Mouse (Mus musculus) adrenal gland, postnatal 36 days (tissue): Measurements from ENCODE around the gene Pkd1l2. TPM values are rescaled to one million over a fixed set of nuclear protein-coding genes. Genes with fewer than 3 reads are reported as not detected.
A peak's percentile ranks its signal among the peaks of the same experiment; 100 is the strongest.

Experiments used
- DNase-seq, 2 experiments: peaks; one replicate each; pipeline ENCODE4 v3.0.0; 2021; ENCODE audit warnings: mixed read lengths in 1 of 2
- total RNA-seq, 2 experiments: library from RNA; stranded (reverse); gene quantifications; 2 replicates each; pipeline ENCODE4 v1.2.3; 2021

Gene Pkd1l2
- total RNA-seq, 2 experiments from 2014 or later: 1.3 to 3.7 TPM

- DNase-seq: no peak
These were observed 107.2 kb downstream of the Pkd1l2 start for GRCm38 (mm10) chr8:116975066-116975465.

- DNase-seq: no peak
These were observed 112.7 kb downstream of the Pkd1l2 start for GRCm38 (mm10) chr8:116969531-116969930.

GRCm38 (mm10) chr8:116954415-116954814 lies 127.8 kb downstream of the Pkd1l2 start:
- DNase-seq: no peak

GRCm38 (mm10) chr8:116952428-116952827 lies 129.8 kb downstream of the Pkd1l2 start:
- DNase-seq: no peak

GRCm38 (mm10) chr8:116951778-116952177 lies 130.5 kb downstream of the Pkd1l2 start:
- no peak for DNase-seq

GRCm38 (mm10) chr8:116951369-116951768 lies 130.9 kb downstream of the Pkd1l2 start:
- DNase-seq: peak in 1 of 2 experiments; percentile 19

- no peak for DNase-seq
These were observed 134.7 kb downstream of the Pkd1l2 start for GRCm38 (mm10) chr8:116947589-116947988.

- no peak for DNase-seq
These were observed 135.4 kb downstream of the Pkd1l2 start for GRCm38 (mm10) chr8:116946851-116947250.

GRCm38 (mm10) chr8:116946268-116946838 lies 135.9 kb downstream of the Pkd1l2 start:
- no peak for DNase-seq

Other genes with a start within 250 kb of the Pkd1l2 start
- gene Cmc2, start 161.0 kb downstream of the Pkd1l2 start, total RNA-seq: 10 to 100 TPM; 54.0 to 60.9 TPM
- 1 to 10 TPM; 6.1 TPM for gene Cenpn, start 160.7 kb downstream of the Pkd1l2 start, total RNA-seq
- 10 to 100 TPM; 23.1 to 24.4 TPM for gene Atmin, start 139.1 kb downstream of the Pkd1l2 start, total RNA-seq
- gene 1700030J22Rik, start 103.5 kb downstream of the Pkd1l2 start, total RNA-seq: 1 to 10 TPM; 1.2 to 2.7 TPM
- 100 to 1,000 TPM; 125 to 176 TPM for gene Gcsh, start 88.9 kb downstream of the Pkd1l2 start, total RNA-seq
- under 1 TPM; 0.30 to 0.79 TPM for gene Bco1, start 13.4 kb upstream of the Pkd1l2 start, total RNA-seq
- 10 to 100 TPM; 11.4 to 13.0 TPM for gene Gan, start 75.7 kb upstream of the Pkd1l2 start, total RNA-seq
- gene Cmip, start 174.6 kb upstream of the Pkd1l2 start, total RNA-seq: 100 to 1,000 TPM; 122 to 129 TPM